Mouse (Mus musculus): ENCODE results near the gene Daam2. TPM values are rescaled to one million over a fixed set of nuclear protein-coding genes. Genes with fewer than 3 reads are reported as not detected.

Gene Daam2
- total and polyA plus RNA-seq, 3 experiments, result 0.04 to 0.41 TPM; not detected in 1

DNA sequence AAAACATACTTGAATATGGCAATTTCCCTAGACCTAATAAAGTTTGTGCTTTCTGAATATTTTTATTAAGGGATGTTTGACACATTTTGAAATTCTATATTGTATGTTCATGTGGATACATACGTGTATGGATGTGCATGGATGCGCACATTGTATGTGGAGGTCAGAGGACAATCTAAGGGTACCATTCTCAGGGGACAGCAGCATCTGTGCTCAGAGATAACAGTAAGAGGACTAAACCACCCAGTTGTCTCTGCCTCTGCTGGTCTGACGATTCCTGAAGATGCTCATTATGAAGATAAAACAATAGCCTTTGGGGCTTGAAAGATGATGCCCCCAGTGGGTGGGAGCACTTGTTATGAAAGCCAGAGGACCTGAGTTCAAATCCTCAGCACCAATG lies 99.3 kb downstream of the Daam2 start:
- no peak for TF ChIP-seq BHLHE40 (IDR thresholded peaks at IDR 0.05; ENCODE audit: low read depth, low read length)
- no peak for TF ChIP-seq RAD21 (IDR thresholded peaks at IDR 0.05; ENCODE audit: low read depth, low read length)
- TF ChIP-seq NELFE (IDR thresholded peaks at IDR 0.05; ENCODE audit: low read depth, low read length), result no peak
- Histone ChIP-seq H3K36me3 (replicated peaks in 1 of 2; ENCODE audit: control insufficient read depth in 1 of 2, insufficient read depth in 1 of 2, low read length in 1 of 2) (no peaks in the 10 kb centered on the region), H3K27me3 (replicated peaks) (peaks cover 4% of the 10 kb centered on the region), H3K27ac (ENCODE audit: insufficient read depth, low read depth) (no peak overlapping the region), H3K4me1 (ENCODE audit: control insufficient read depth in 1 of 2, insufficient read depth in 2 of 2) (no peaks in the 10 kb centered on the region), H3K79me2 (replicated peaks; ENCODE audit: control insufficient read depth, extremely low read depth, insufficient read depth, poor library complexity, severe bottlenecking) (no peaks in the 10 kb centered on the region), H3K9ac (ENCODE audit: insufficient read depth, low read depth) (no peak overlapping the region), H3K9me3 (replicated peaks; ENCODE audit: low read length) (no peaks in the 10 kb centered on the region), H3K4me2 (ENCODE audit: insufficient read depth, low read depth, poor library complexity, severe bottlenecking) (no peak overlapping the region), H3K4me3 (replicated peaks in 1 of 3; ENCODE audit: low read depth in 2 of 3, low read length in 2 of 3, poor library complexity in 1 of 3) (no peak overlapping the region)
- in situ Hi-C loops (cut with MboI; ENCODE audit: low pct_ligation_motif_present, low pct_unique_long_range_greater_than_20kb, low sequenced_read_pairs), result no loop called here
- dilution Hi-C loops (cut with MboI; ENCODE audit: extremely low pct_ligation_motif_present, extremely low pct_unique_long_range_greater_than_20kb, low sequenced_read_pairs), result no loop called here
- DNase-seq (ENCODE audit: extremely low read depth), result no peak

- TF ChIP-seq BHLHE40 (IDR thresholded peaks at IDR 0.05; ENCODE audit: low read depth, low read length) (no peak), MYC (IDR thresholded peaks at IDR 0.05; ENCODE audit: low read depth, low read length) (no peak), EP300 (IDR thresholded peaks at IDR 0.05; ENCODE audit: low read length) (no peak), JUN (IDR thresholded peaks at IDR 0.05; ENCODE audit: insufficient read depth, low read depth, low read length) (no peak), POLR2A (IDR thresholded peaks at IDR 0.05; ENCODE audit: low read depth, low read length) (no peak), JUND (conservative IDR thresholded peaks at IDR 0.05; ENCODE audit: low read depth, low read length) (no peak), MEF2A (IDR thresholded peaks at IDR 0.05; ENCODE audit: borderline replicate concordance, low read depth, low read length) (no peak), PAX5 (IDR thresholded peaks at IDR 0.05; ENCODE audit: low read length) (no peak), NELFE (IDR thresholded peaks at IDR 0.05; ENCODE audit: low read depth, low read length) (no peak), CHD2 (IDR thresholded peaks at IDR 0.05; ENCODE audit: low read length) (no peak), MAFK (IDR thresholded peaks at IDR 0.05; ENCODE audit: insufficient replicate concordance, low read length) (no peak), CTCF (conservative IDR thresholded peaks at IDR 0.05 in 1 of 2, IDR thresholded peaks at IDR 0.05 in 1 of 2; ENCODE audit: low read depth in 2 of 2, low read length in 2 of 2) (no peak), IRF4 (IDR thresholded peaks at IDR 0.05; ENCODE audit: low read depth, low read length) (no peak), MXI1 (IDR thresholded peaks at IDR 0.05; ENCODE audit: low read depth, low read length) (no peak), UBTF (IDR thresholded peaks at IDR 0.05; ENCODE audit: low read depth, low read length) (no peak), MAZ (IDR thresholded peaks at IDR 0.05; ENCODE audit: low read depth, low read length) (no peak), ZNF384 (IDR thresholded peaks at IDR 0.05; ENCODE audit: low read depth, low read length) (no peak), ZMIZ1 (IDR thresholded peaks at IDR 0.05; ENCODE audit: low read depth, low read length) (no peak), USF2 (conservative IDR thresholded peaks at IDR 0.05; ENCODE audit: low read depth, low read length) (no peak)
- Histone ChIP-seq H3K4me2 (ENCODE audit: insufficient read depth, low read depth, poor library complexity, severe bottlenecking) (no peak overlapping the region), H3K36me3 (replicated peaks in 1 of 2; ENCODE audit: control insufficient read depth in 1 of 2, insufficient read depth in 1 of 2, low read length in 1 of 2) (peaks cover 10 to 29% of the 10 kb centered on the region in 2 experiments), H3K27me3 (replicated peaks) (peaks cover 4% of the 10 kb centered on the region), H3K27ac (ENCODE audit: insufficient read depth, low read depth) (no peak overlapping the region), H3K79me2 (replicated peaks; ENCODE audit: control insufficient read depth, extremely low read depth, insufficient read depth, poor library complexity, severe bottlenecking) (no peaks in the 10 kb centered on the region), H3K4me3 (replicated peaks in 1 of 3; ENCODE audit: low read depth in 2 of 3, low read length in 2 of 3, poor library complexity in 1 of 3) (no peak overlapping the region), H3K4me1 (ENCODE audit: control insufficient read depth in 1 of 2, insufficient read depth in 2 of 2) (no peaks in the 10 kb centered on the region), H3K9me3 (replicated peaks; ENCODE audit: low read length) (no peaks in the 10 kb centered on the region), H3K9ac (ENCODE audit: insufficient read depth, low read depth) (no peak overlapping the region)
- in situ Hi-C loops (cut with MboI; ENCODE audit: low pct_ligation_motif_present, low pct_unique_long_range_greater_than_20kb, low sequenced_read_pairs) (no loop called here), dilution Hi-C loops (cut with MboI; ENCODE audit: extremely low pct_ligation_motif_present, extremely low pct_unique_long_range_greater_than_20kb, low sequenced_read_pairs) (no loop called here)
- no peak for DNase-seq (ENCODE audit: extremely low read depth)
Observed at GRCm38 (mm10) chr17:49458386-49458785, 105.8 kb downstream of the Daam2 start.
